Mouse (Mus musculus) liver, embryonic 16.5 days (tissue): ENCODE data around the gene Zg16. TPM values are rescaled to one million over a fixed set of nuclear protein-coding genes. Genes with fewer than 3 reads are reported as not detected.

Source experiments
- ATAC-seq: fragments of 200-750 bp; cut with Nextera tagmentation; 2 replicates; pipeline ENCODE4 v1.8.0; 2017; ENCODE audit warnings: low read depth, mild to moderate bottlenecking, moderate number of reproducible peaks, moderate library complexity
- H3K27ac ChIP-seq: fragments of 300-500 bp; sonication (generic); 2 replicates; pipeline ENCODE4 v1.5.1; 2014; ENCODE audit warnings: mild to moderate bottlenecking, low read length
- H3K27me3 ChIP-seq: fragments of 300-500 bp; sonication (generic); 2 replicates; pipeline ENCODE4 v1.6.1; 2014; ENCODE audit warnings: low read depth, low read length, mixed read lengths; ENCODE audit not compliant: control insufficient read depth, insufficient read depth
- H3K36me3 ChIP-seq: fragments of 300-500 bp; sonication (generic); 2 replicates; pipeline ENCODE4 v1.6.1; 2014; ENCODE audit warnings: mild to moderate bottlenecking; ENCODE audit not compliant: control insufficient read depth, insufficient read depth
- H3K4me1 ChIP-seq: fragments of 300-500 bp; sonication (generic); 2 replicates; pipeline ENCODE4 v1.6.1; 2014; ENCODE audit warnings: low read depth, low read length, mixed read lengths; ENCODE audit not compliant: control insufficient read depth
- H3K4me2 ChIP-seq: fragments of 300-500 bp; sonication (generic); 2 replicates; pipeline ENCODE4 v1.6.1; 2014; ENCODE audit warnings: low read depth, low read length, mixed read lengths
- H3K4me3 ChIP-seq: fragments of 300-500 bp; sonication (generic); 2 replicates; pipeline ENCODE4 v1.5.1; 2014; ENCODE audit warnings: low read depth, mild to moderate bottlenecking, low read length
- H3K9ac ChIP-seq: fragments of 300-500 bp; sonication (generic); 2 replicates; pipeline ENCODE4 v1.6.1; 2014; ENCODE audit warnings: low read depth, low read length
- H3K9me3 ChIP-seq: fragments of 300-500 bp; sonication (generic); replicated peaks from 2 replicates; pipeline ENCODE4 v1.6.1; 2016; ENCODE audit warnings: low read length; ENCODE audit not compliant: control insufficient read depth
- WGBS: fragments of 180-500 bp; shearing (Covaris S2); extraction: QIAGEN DNeasy Blood & Tissue Kit; methylation state at CpG from one replicate; pipeline ENCODE4 v1.1.7; 2014; ENCODE audit not compliant: insufficient replicate concordance; 5-methylcytosine and 5-hydroxymethylcytosine counted together
- polyA plus RNA-seq: library from polyadenylated mRNA; unstranded; fragments of >200 nt; fragmentation: Nextera tagmentation; extraction: Ambion mirVana; gene quantifications from 2 replicates; pipeline ENCODE4 v1.2.1, GENCODE M21; 2015

The Zg16 gene
- polyA plus RNA-seq, 1 experiment from 2014 or later = 0.58 TPM

DNA sequence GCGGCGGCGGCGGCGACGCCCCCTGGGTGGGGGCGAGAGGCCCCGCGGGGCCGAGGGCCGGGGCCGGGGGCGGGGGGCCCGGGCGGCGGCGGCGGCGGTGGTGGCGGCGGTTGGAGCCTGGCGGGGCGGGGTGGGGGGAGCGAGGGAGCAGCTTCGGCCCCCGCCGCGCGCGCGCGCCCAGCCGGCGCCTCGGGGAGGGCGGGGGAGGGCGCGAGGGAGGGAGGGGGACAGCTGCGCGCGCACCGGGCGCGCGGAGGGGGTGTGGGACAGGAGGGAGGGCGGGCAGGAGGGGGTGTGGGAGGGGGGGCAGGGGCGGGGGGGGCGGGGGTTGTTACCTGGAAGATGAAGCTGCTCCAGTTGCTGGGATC is 60.5 kb downstream of the Zg16 start:
- Histone ChIP-seq H3K9me3 (no peaks in the 10 kb centered on the region), H3K4me2 (peak overlapping the region; percentile 97), H3K27ac (peak overlapping the region; percentile 97), H3K36me3 (peaks cover 58% of the 10 kb centered on the region), H3K27me3 (no peaks in the 10 kb centered on the region), H3K4me1 (peaks cover 61% of the 10 kb centered on the region), H3K4me3 (peak overlapping the region; percentile 92), H3K9ac (peak overlapping the region; percentile 98)
- WGBS = 0% methylated on average over 6 of the region's 48 CpGs
- peak; percentile 48 for ATAC-seq

DNA sequence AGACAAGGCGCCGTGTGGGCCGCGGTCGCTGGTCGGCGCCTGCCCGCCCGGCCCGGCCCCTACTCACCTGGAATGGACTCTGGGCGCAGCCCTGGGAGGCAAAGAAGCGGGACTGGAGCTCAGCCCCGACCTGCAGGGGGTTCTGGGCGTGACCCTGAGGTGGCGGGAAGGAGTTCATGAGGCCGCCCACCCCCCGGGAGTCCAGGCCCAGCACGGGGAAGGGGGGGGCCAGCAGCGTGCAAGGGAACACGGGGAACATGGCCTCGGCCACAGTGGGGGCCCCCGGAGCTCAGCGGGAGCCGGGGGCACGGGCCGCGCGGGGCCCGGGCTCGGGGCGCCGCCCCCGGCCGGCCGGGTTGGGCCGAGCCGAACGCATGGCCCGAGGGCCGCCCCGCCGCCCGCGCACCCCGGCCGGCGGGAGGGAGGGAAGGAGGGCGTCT is 60.9 kb downstream of the Zg16 start:
- Histone ChIP-seq H3K4me1 (peaks cover 61% of the 10 kb centered on the region), H3K9me3 (no peaks in the 10 kb centered on the region), H3K4me2 (peak overlapping the region; percentile 97), H3K27ac (peak overlapping the region; percentile 97), H3K27me3 (no peaks in the 10 kb centered on the region), H3K36me3 (peaks cover 54% of the 10 kb centered on the region), H3K4me3 (peak overlapping the region; percentile 92), H3K9ac (peak overlapping the region; percentile 98)
- peak; percentile 26 for ATAC-seq
- 0% methylated on average over 30 of the region's 48 CpGs for WGBS

DNA sequence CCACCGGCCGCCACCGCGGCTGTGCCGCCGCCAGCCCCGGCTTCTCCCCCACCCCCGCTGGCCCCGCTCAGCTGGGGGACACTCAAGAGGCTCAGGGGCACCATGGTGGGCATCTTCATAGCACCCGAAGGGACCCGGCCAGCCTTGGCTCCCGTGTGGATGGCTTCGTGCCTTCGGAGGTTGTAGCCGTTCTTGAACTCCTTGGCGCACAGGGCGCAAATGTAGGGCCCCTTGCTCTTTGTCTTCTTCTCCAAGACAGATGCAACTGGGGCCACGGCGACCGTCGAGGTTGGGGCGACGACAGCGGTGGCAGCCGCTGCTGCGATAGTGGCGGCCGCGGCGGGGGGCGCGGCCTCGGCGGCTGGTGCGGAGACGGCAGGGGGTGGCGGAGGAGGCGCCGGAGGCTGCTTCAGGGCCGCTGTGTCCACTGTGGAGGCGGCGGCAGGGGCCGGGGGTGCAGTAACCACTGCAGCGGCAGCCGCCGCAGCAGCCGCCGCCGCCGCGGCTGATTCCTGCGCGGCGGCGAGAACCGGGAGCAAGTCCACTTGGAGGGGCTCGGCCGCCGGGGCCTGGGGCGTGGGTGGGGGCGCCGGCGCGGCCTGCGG is 61.5 kb downstream of the Zg16 start:
- Histone ChIP-seq H3K36me3 (peaks cover 49% of the 10 kb centered on the region), H3K27me3 (no peaks in the 10 kb centered on the region), H3K27ac (peak overlapping the region; percentile 97), H3K9ac (peak overlapping the region; percentile 98), H3K4me2 (peak overlapping the region; percentile 97), H3K9me3 (no peaks in the 10 kb centered on the region), H3K4me3 (peak overlapping the region; percentile 92), H3K4me1 (peaks cover 58% of the 10 kb centered on the region)
- ATAC-seq = no peak
- 0% methylated on average over 49 of the region's 65 CpGs for WGBS

DNA sequence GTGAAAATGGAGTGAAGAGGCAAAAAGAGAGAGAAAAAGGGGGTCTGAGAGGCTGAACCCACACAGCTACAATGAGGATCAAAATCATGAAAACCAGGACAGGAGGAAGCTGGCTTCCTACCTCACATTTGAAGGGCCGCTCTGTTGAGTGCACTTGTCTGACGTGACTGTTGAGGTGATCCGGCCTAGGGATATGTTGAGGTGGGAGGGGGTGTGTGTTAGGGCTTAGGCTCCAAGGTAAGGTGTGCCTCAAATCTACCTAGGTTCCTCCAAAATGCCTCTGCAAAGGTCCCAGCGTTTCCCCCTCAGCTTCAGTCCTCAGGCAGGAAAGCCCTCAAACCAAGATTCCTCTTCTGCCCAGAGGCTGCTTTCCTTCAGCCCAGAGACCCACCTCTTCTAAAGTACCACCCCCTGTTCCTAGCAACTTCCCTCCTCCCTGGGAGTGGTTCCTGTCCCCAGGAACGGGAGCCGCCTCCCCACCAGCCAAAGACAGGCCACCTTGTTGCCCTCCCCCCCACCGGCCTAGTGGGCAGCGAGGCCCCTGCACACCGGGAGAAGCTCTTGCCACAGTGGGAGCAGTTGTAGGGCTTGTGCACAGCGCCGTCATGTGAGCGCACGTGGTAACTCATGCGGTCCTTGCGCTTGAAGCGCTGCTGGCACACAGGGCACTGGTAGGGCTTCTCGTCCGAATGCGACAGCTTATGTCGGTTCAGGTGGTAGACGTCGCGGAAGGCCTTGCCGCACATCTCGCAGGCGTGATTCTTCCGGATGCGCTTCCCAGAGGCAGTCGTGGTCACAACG is 62.2 kb downstream of the Zg16 start:
- H3K4me1 ChIP-seq = peaks cover 56% of the 10 kb centered on the region

DNA sequence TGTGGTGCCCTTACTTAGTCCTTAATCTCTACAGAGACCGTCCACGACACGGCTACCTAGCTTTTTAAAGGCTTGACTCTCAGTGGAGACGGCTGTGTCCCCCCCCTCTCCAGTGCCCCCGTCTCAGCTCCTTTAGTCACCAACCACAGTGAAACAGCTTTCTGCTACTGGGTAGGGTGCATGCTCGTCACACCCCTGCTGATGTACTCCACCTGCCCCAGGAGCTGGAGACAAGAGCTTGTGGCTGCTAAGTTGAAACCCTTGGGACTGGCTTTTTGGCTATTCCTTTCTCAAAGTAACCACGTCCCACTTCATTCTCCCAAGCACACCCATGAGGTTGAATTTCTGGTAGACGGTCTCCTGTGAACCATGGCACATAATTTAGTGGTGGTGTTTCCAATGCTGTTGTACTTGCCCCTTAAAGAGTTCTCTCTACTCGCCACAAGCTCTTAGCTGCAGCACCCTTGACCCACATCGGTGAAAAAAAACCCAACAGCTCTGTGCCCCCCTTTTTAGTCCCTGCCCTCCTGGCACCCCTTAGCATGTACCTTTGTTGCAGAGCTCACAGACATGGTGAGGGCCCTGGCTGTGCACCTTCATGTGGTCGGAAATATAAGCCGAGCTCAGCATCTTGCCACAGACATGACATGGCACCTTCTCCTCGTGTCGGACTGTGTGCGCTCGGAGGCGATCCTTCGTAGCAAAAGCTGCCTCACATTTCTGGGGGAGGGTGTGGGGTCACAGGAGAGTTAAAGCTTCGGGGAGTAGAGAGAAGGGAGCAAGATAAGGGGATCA is 63.0 kb downstream of the Zg16 start:
- Histone ChIP-seq H3K4me3 (peak overlapping the region; percentile 92), H3K4me2 (peak overlapping the region; percentile 97), H3K9me3 (no peaks in the 10 kb centered on the region), H3K4me1 (peaks cover 56% of the 10 kb centered on the region), H3K36me3 (peaks cover 33% of the 10 kb centered on the region), H3K27me3 (no peaks in the 10 kb centered on the region), H3K9ac (peak overlapping the region; percentile 98), H3K27ac (peak overlapping the region; percentile 97)
- ATAC-seq = no peak
- 13% methylated on average over 19 of the region's 19 CpGs for WGBS

More for the DNA sequence above, 62.2 kb downstream of the Zg16 start:
- Histone ChIP-seq H3K9ac (peak overlapping the region; percentile 98), H3K9me3 (no peaks in the 10 kb centered on the region), H3K4me3 (peak overlapping the region; percentile 92), H3K36me3 (peaks cover 42% of the 10 kb centered on the region), H3K27ac (peak overlapping the region; percentile 97), H3K4me2 (peak overlapping the region; percentile 97), H3K27me3 (no peaks in the 10 kb centered on the region)
- peak; percentile 20 for ATAC-seq
- WGBS = under 1% methylated on average over 30 of the region's 30 CpGs

DNA sequence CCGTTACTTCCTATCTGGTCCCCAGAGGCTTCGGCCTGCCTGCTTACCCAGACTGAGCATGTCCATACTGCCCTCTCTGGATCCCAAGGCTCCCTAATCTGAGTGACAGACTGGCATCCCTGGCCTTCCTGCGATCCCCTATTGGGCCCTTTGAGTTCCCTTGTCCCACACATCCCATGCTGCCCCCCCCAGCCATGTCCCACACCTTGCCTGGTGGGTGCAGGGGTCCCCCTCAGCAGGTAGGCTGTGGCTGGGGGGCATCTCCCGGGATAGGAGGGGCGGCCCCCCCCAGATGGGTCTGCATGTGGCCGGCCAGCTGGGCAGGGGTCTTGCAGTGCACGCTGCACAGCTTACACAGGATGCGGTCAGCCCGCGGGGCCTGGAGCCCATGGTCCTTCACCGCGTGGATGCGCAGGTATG is 63.8 kb downstream of the Zg16 start:
- 86% methylated on average over 13 of the region's 13 CpGs for WGBS
- Histone ChIP-seq H3K36me3 (peaks cover 25% of the 10 kb centered on the region), H3K27me3 (no peaks in the 10 kb centered on the region), H3K4me3 (peak overlapping the region; percentile 28), H3K9ac (peak overlapping the region; percentile 26; the same call in 1 of the 2 replicates), H3K4me1 (peaks cover 54% of the 10 kb centered on the region), H3K9me3 (no peaks in the 10 kb centered on the region), H3K27ac (no peak overlapping the region), H3K4me2 (peak overlapping the region; percentile 97)
- no peak for ATAC-seq

DNA sequence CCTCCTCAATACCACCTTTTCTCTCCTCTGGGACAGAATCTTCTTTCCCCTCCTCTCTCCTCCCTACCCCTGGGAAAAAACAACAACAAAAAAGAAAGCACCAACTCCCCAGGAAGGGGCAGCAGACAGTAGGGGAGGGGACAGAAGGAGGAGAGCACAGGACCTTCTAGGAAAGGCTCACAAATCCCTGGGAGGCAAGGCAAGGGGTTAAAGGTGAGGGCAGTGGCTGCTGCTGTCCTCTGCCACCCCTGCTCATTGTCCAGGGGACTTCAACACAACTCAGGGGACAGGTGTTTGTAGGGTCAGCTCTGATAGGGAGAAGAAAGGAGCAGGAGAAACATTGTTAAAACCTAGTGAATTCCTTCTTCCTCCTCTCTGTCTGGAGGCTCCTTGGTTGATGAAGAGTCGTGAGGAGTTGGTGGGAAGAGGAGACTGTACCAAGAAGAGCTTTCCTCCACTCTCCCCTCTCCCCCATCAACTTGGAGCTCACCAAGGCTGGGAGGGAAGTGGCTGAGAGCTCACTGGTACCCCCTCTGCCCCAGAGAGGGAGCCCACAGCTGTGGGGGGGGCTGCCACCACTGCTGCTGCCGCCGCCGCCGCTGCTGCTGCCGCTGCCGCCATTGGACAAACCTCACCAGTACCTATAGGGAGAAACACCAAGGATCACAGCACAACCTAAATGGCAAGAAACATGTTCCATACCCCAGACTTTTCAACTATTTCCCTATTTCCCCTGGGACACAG is 64.4 kb downstream of the Zg16 start:
- 90% methylated on average over 7 of the region's 7 CpGs for WGBS
- Histone ChIP-seq H3K4me1 (peaks cover 54% of the 10 kb centered on the region), H3K27ac (0 out of 2 replicates have a peak overlapping the region, but pooled peaks have one; percentile 1), H3K4me3 (no peak overlapping the region; the same call in 1 of the 2 replicates), H3K9me3 (no peaks in the 10 kb centered on the region), H3K36me3 (peaks cover 19% of the 10 kb centered on the region), H3K4me2 (no peak overlapping the region), H3K27me3 (no peaks in the 10 kb centered on the region), H3K9ac (no peak overlapping the region)
- no peak for ATAC-seq
